Mouse (Mus musculus): ENCODE measurements around the gene Dhx57.
A peak's percentile ranks its signal among the peaks of the same experiment; 100 is the strongest.
"Not testable (repeated sequence)": the region's sequence is repeated elsewhere in the genome, so short reads cannot be mapped to it uniquely, and the experiment has no call there.

Dhx57 gene

DNA sequence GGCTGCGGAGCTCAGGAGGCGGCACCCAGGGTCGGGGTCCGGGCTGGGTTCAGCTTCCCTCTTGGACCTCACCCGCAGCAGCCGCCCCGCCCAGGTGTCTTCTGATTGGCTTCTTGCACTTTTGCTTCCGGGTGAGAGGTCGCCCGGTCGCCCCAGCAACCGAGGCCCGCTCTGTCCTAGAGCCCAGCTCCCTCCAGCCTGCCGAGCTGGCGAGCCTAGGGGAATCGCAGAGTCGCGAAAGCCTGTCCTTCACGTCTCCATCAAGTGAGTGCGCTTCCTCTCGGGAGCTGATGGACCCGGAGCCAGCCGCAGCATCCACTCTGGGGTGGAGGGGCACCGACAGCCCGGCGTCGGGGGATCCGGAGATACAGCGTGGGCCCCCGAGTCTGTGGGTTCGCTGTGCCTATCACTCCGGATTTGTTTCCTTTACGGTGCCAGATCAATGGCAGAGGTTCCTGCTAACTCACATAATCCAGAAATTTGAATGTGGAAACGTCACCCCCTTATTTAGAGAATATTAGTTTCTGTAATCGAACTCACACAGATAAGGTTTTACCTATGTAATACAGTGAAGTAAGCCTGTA, at the start of gene Dhx57, which contains the start of gene Morn2:
Dhx57 (minus strand) TSS at position 403 of the 584 bp plus-strand sequence.
Morn2 (plus strand) TSS at position 130 of the 584 bp plus-strand sequence.
- DNase-seq: peak; percentile 96

DNA sequence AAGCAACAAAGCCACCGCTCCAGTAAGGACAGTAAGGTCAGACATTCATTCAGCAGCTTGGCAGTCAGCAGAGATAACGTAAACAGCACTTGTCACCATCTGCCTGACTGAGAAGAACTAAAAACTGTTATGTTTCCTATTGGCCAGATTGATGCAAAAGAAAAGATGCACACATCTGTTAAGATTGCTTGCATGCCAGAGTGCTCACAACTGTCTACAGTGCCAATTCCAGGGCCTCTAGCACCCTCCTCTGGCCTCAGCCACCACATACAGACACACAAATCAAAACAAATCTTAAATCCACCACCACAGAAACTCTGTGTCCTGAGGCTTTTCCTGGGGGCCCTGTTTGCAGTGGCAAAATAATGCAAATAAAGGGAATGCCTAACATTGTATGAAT, 42.1 kb upstream of the Dhx57 start:
- no peak for DNase-seq

DNA sequence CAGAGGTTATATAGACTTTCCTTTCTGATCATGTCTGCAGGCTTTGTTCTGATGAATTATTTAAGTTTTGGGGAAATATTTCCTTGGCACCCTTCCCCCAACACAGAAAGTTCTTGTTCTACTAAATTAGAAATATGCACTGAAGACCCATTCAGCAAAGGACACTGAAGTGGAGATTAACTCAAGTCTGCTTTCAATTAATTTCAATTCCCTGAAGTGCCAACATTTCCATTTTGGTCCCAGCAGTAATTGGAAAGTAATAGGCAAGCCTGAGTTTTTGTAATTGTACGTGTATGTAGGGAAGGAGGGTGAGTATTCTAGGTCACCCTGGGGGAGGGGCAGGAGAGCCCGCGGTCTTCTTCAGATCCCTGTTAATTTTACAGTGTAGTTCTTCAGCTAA, 36.2 kb upstream of the Dhx57 start:
- DNase-seq: no peak

GRCm38 (mm10) chr17:80325456-80325855, 35.2 kb upstream of the Dhx57 start:
- DNase-seq: no peak

- no peak for DNase-seq
These were observed 34.2 kb upstream of the Dhx57 start for GRCm38 (mm10) chr17:80324521-80324920.

DNA sequence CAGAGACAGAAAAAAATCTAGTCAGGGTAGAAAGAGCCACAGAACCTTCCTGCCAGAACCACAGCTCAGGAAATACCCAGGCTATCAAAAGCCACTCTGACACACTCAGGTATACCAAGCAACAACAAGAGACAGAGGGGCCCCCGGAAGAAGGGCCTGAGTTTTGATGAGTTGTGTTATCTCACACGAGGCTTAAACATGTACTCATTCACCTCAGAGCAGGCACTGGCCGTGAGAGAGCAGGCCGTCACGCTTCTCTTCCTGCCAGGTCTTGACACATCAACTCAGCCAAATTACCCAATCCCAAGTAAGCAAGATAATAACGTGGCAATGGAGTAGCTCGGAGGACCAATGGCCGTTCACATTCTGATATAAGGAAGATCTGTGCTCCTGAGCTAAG, 33.4 kb upstream of the Dhx57 start:
- no peak for DNase-seq

- no peak for DNase-seq
These were observed 32.7 kb upstream of the Dhx57 start for GRCm38 (mm10) chr17:80323015-80323414.

GRCm38 (mm10) chr17:80322228-80322627, 32.0 kb upstream of the Dhx57 start:
- DNase-seq: no peak

DNA sequence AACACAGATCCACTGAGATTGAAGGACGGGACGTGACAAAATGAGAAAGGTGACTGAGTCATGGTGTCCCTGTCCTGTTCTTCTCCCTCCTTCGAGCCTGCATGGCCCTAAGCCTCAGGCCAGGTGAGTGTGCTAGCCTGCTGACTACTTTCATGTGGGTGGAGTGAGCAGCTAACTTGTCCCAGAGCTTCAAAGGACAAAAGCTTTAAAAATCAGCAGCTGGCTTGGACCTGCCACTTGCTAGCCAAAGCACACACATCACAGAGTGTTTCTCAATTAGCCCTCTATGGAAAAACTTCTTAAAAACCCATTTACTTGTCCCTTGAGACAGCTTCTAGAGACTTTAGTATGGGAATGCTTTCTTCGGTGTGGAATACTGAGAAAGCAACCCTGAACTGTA, 22.1 kb upstream of the Dhx57 start:
- DNase-seq: no peak

GRCm38 (mm10) chr17:80311761-80312160, 21.5 kb upstream of the Dhx57 start:
- DNase-seq: no peak

- no peak for DNase-seq
These were observed 17.0 kb upstream of the Dhx57 start, which contains the start of gene Arhgef33 for GRCm38 (mm10) chr17:80307251-80307650. Arhgef33 (plus strand) TSS chr17:80307407.

DNA sequence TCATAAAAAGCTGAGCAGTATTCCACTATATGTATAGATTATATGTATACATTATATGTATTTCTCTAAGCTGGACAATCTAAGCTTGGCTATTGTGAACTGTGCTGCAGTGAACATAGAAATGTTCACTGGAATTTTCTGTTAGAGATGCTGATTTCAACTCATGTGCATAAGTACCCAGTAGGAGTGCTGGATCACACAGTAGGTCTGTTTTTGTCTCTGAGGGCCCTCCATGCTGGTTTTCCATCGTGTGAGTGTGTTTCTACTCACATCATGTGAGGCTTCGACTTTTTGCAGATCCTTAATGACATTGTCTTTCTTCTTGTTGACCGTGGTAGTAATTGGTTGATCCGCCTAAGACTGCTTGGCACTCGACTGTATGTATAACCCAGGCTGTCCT, 8.6 kb upstream of the Dhx57 start:
- DNase-seq: no peak

GRCm38 (mm10) chr17:80295258-80295657, 5.0 kb upstream of the Dhx57 start:
- DNase-seq: no peak

DNA sequence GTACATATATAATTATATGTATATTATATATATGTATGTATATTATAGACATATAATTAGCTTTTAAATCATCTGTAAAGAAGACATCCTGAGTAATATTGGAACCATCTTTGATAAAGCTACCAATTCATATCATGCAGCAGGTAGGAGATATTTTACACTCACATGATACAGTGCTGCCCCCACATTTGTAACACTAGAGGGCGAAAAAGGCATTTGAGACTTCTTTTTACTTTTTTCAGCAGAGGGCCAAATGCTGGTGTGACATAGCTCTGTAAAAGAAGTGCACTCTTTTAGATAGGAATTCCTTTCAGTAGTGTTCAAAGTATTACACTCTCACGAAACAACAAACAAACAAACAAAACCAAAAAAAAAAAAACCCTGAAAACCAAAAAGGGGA, 872 bp upstream of the Dhx57 start:
- peak; percentile 49 for DNase-seq

- no peak for DNase-seq
These were observed 799 bp downstream of the Dhx57 start for GRCm38 (mm10) chr17:80289280-80290073.

- DNase-seq: no peak
These were observed 2.3 kb downstream of the Dhx57 start for GRCm38 (mm10) chr17:80288012-80288411.

- DNase-seq: no peak
These were observed 5.8 kb downstream of the Dhx57 start for GRCm38 (mm10) chr17:80284446-80284845.

- DNase-seq: no peak
These were observed 10.8 kb downstream of the Dhx57 start for GRCm38 (mm10) chr17:80279340-80280070.

GRCm38 (mm10) chr17:80278255-80278654, 12.0 kb downstream of the Dhx57 start:
- no peak for DNase-seq

GRCm38 (mm10) chr17:80270622-80271021, 19.7 kb downstream of the Dhx57 start:
- DNase-seq: not testable (repeated sequence)

GRCm38 (mm10) chr17:80268151-80268550, 22.1 kb downstream of the Dhx57 start:
- no peak for DNase-seq

- DNase-seq: no peak
These were observed 23.2 kb downstream of the Dhx57 start for GRCm38 (mm10) chr17:80267065-80267464.

DNA sequence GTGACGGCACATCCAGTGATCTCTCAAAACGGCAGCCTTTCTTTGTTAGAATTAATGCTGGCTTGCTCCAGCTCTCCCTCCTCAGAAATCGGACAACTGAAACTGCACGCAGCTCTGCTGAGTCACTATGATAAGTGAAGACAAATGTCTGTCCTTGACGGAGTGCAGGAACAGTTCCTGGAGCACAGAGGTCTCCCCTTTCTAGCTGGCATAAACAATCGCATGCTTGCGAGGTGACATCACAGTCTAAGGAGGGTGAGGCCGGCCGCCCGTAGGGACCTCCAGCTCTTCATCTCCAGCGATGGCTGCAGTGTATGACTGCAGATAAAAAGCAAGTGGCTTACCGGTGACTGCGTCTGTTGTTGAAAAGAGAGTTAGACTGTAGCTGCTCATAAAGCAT, 35.1 kb downstream of the Dhx57 start:
- DNase-seq: no peak

GRCm38 (mm10) chr17:80254421-80254820, 35.9 kb downstream of the Dhx57 start:
- DNase-seq: no peak
